Mouse (Mus musculus) hindbrain, embryonic 16.5 days (tissue): ENCODE data around the gene Thsd7b. TPM values are rescaled to one million over a fixed set of nuclear protein-coding genes. Genes with fewer than 3 reads are reported as not detected.
A peak's percentile ranks its signal among the peaks of the same experiment; 100 is the strongest.

ENCODE experiments used
- ATAC-seq: fragments of 200-750 bp; cut with Nextera tagmentation; 2 replicates; pipeline ENCODE4 v1.8.0; 2017; ENCODE audit warnings: moderate TSS enrichment, moderate library complexity
- H3K27ac ChIP-seq: fragments of 300-500 bp; sonication (generic); 2 replicates; pipeline ENCODE4 v1.5.1; 2014; ENCODE audit warnings: low read depth, mild to moderate bottlenecking, control low read depth, low read length, moderate library complexity
- H3K27me3 ChIP-seq: fragments of 300-500 bp; sonication (generic); replicated peaks from 2 replicates; pipeline ENCODE4 v1.6.1; 2014; ENCODE audit warnings: low read length; ENCODE audit not compliant: control insufficient read depth, insufficient read depth
- H3K36me3 ChIP-seq: fragments of 300-500 bp; sonication (generic); 2 replicates; pipeline ENCODE4 v1.6.1; 2014; ENCODE audit warnings: mild to moderate bottlenecking, low read length, moderate library complexity, mixed read lengths; ENCODE audit not compliant: control insufficient read depth, insufficient read depth
- H3K4me1 ChIP-seq: fragments of 300-500 bp; sonication (generic); 2 replicates; pipeline ENCODE4 v1.6.1; 2014; ENCODE audit warnings: low read depth, low read length; ENCODE audit not compliant: control insufficient read depth, insufficient read depth
- H3K4me2 ChIP-seq: fragments of 300-500 bp; sonication (generic); 2 replicates; pipeline ENCODE4 v1.6.1; 2014; ENCODE audit warnings: mild to moderate bottlenecking, low read length, control low read depth, moderate library complexity
- H3K4me3 ChIP-seq: fragments of 300-500 bp; sonication (generic); 2 replicates; pipeline ENCODE4 v1.5.1; 2014; ENCODE audit warnings: mild to moderate bottlenecking, low read length, control low read depth, moderate library complexity
- H3K9ac ChIP-seq: fragments of 300-500 bp; sonication (generic); 2 replicates; pipeline ENCODE4 v1.6.1; 2014; ENCODE audit warnings: low read depth, mild to moderate bottlenecking, control low read depth, low read length, moderate library complexity
- H3K9me3 ChIP-seq: fragments of 300-500 bp; sonication (generic); 2 replicates; pipeline ENCODE4 v1.6.1; 2014; ENCODE audit warnings: mild to moderate bottlenecking, low read length, moderate library complexity; ENCODE audit not compliant: control insufficient read depth
- WGBS: fragments of 180-500 bp; shearing (Covaris S2); extraction: QIAGEN DNeasy Blood & Tissue Kit; methylation state at CpG from one replicate; pipeline ENCODE4 v1.1.7; 2014; 5-methylcytosine and 5-hydroxymethylcytosine counted together
- polyA plus RNA-seq: library from polyadenylated mRNA; unstranded; fragments of >200 nt; fragmentation: Nextera tagmentation; extraction: Ambion mirVana; gene quantifications from 2 replicates; pipeline ENCODE4 v1.2.1, GENCODE M21; 2015

Thsd7b gene
- polyA plus RNA-seq, 1 experiment from 2014 or later: 14.7 TPM

- Histone ChIP-seq H3K9ac (no peak overlapping the region), H3K4me1 (no peaks in the 10 kb centered on the region), H3K4me3 (no peak overlapping the region), H3K27ac (no peak overlapping the region), H3K27me3 (no peaks in the 10 kb centered on the region), H3K9me3 (no peaks in the 10 kb centered on the region), H3K4me2 (no peak overlapping the region), H3K36me3 (no peaks in the 10 kb centered on the region)
- no peak for ATAC-seq
- 70% methylated on average over 2 of the region's 2 CpGs for WGBS
Measured at GRCm38 (mm10) chr1:129837324-129837723, 564.2 kb downstream of the Thsd7b start.

- H3K9ac ChIP-seq: no peak overlapping the region
- no peaks in the 10 kb centered on the region for H3K27me3 ChIP-seq
- no peaks in the 10 kb centered on the region for H3K9me3 ChIP-seq
- H3K4me2 ChIP-seq: no peak overlapping the region
- H3K36me3 ChIP-seq: no peaks in the 10 kb centered on the region
- H3K4me1 ChIP-seq: no peaks in the 10 kb centered on the region
- no peak for ATAC-seq
- H3K27ac ChIP-seq: no peak overlapping the region
- WGBS: 56% methylated on average over 3 of the region's 3 CpGs
- H3K4me3 ChIP-seq: no peak overlapping the region
Measured at GRCm38 (mm10) chr1:129837776-129838175, 564.7 kb downstream of the Thsd7b start.

GRCm38 (mm10) chr1:129838486-129838885, 565.4 kb downstream of the Thsd7b start:
- no peak overlapping the region for H3K9ac ChIP-seq
- H3K27me3 ChIP-seq: no peaks in the 10 kb centered on the region
- ATAC-seq: no peak
- no peak overlapping the region for H3K27ac ChIP-seq
- H3K4me3 ChIP-seq: no peak overlapping the region
- H3K4me1 ChIP-seq: no peaks in the 10 kb centered on the region
- no peaks in the 10 kb centered on the region for H3K36me3 ChIP-seq
- H3K9me3 ChIP-seq: no peaks in the 10 kb centered on the region
- H3K4me2 ChIP-seq: no peak overlapping the region

- no peak for ATAC-seq
- Histone ChIP-seq H3K27me3 (no peaks in the 10 kb centered on the region), H3K4me1 (no peaks in the 10 kb centered on the region), H3K27ac (no peak overlapping the region), H3K4me3 (no peak overlapping the region), H3K9me3 (no peaks in the 10 kb centered on the region), H3K9ac (no peak overlapping the region), H3K36me3 (no peaks in the 10 kb centered on the region), H3K4me2 (no peak overlapping the region)
- 54% methylated on average over 2 of the region's 2 CpGs for WGBS
Measured at GRCm38 (mm10) chr1:129843416-129843815, 570.3 kb downstream of the Thsd7b start.

GRCm38 (mm10) chr1:129850007-129850564, 577.0 kb downstream of the Thsd7b start:
- Histone ChIP-seq H3K4me2 (no peak overlapping the region), H3K36me3 (no peaks in the 10 kb centered on the region), H3K4me3 (no peak overlapping the region), H3K27me3 (no peaks in the 10 kb centered on the region), H3K9ac (no peak overlapping the region), H3K9me3 (no peaks in the 10 kb centered on the region), H3K27ac (no peak overlapping the region), H3K4me1 (no peaks in the 10 kb centered on the region)
- ATAC-seq: 0 out of 2 replicates have a peak, but pooled peaks have one; percentile 56
- 54% methylated on average over 5 of the region's 5 CpGs for WGBS

GRCm38 (mm10) chr1:129867714-129868113, 594.6 kb downstream of the Thsd7b start:
- H3K27ac ChIP-seq: no peak overlapping the region
- no peaks in the 10 kb centered on the region for H3K36me3 ChIP-seq
- no peak for ATAC-seq
- 78% methylated on average over 6 of the region's 6 CpGs for WGBS
- H3K9ac ChIP-seq: no peak overlapping the region
- H3K27me3 ChIP-seq: no peaks in the 10 kb centered on the region
- no peak overlapping the region for H3K4me3 ChIP-seq
- no peaks in the 10 kb centered on the region for H3K9me3 ChIP-seq
- H3K4me2 ChIP-seq: no peak overlapping the region
- H3K4me1 ChIP-seq: no peaks in the 10 kb centered on the region

- H3K27me3 ChIP-seq: no peaks in the 10 kb centered on the region
- H3K27ac ChIP-seq: no peak overlapping the region
- no peaks in the 10 kb centered on the region for H3K4me1 ChIP-seq
- H3K36me3 ChIP-seq: no peaks in the 10 kb centered on the region
- H3K9me3 ChIP-seq: no peaks in the 10 kb centered on the region
- H3K9ac ChIP-seq: no peak overlapping the region
- H3K4me2 ChIP-seq: no peak overlapping the region
- no peak overlapping the region for H3K4me3 ChIP-seq
- ATAC-seq: no peak
- WGBS: 63% methylated on average over 4 of the region's 4 CpGs
Measured at GRCm38 (mm10) chr1:129874355-129874754, 601.3 kb downstream of the Thsd7b start.

- no peaks in the 10 kb centered on the region for H3K9me3 ChIP-seq
- no peaks in the 10 kb centered on the region for H3K36me3 ChIP-seq
- WGBS: 50% methylated on average over 1 of the region's 1 CpGs
- no peak overlapping the region for H3K27ac ChIP-seq
- H3K27me3 ChIP-seq: no peaks in the 10 kb centered on the region
- H3K4me3 ChIP-seq: no peak overlapping the region
- H3K4me1 ChIP-seq: no peaks in the 10 kb centered on the region
- no peak overlapping the region for H3K9ac ChIP-seq
- H3K4me2 ChIP-seq: no peak overlapping the region
- no peak for ATAC-seq
Measured at GRCm38 (mm10) chr1:129887861-129888260, 614.8 kb downstream of the Thsd7b start.

GRCm38 (mm10) chr1:129898121-129898520, 625.0 kb downstream of the Thsd7b start:
- no peak for ATAC-seq
- Histone ChIP-seq H3K4me1 (no peaks in the 10 kb centered on the region), H3K4me2 (no peak overlapping the region), H3K27ac (no peak overlapping the region), H3K36me3 (no peaks in the 10 kb centered on the region), H3K9ac (no peak overlapping the region), H3K9me3 (no peaks in the 10 kb centered on the region), H3K27me3 (no peaks in the 10 kb centered on the region), H3K4me3 (no peak overlapping the region)
- WGBS: 71% methylated on average over 5 of the region's 5 CpGs

GRCm38 (mm10) chr1:129915484-129915883, 642.4 kb downstream of the Thsd7b start:
- no peak overlapping the region for H3K4me2 ChIP-seq
- H3K36me3 ChIP-seq: no peaks in the 10 kb centered on the region
- H3K4me3 ChIP-seq: no peak overlapping the region
- H3K27me3 ChIP-seq: no peaks in the 10 kb centered on the region
- H3K27ac ChIP-seq: no peak overlapping the region
- H3K9me3 ChIP-seq: no peaks in the 10 kb centered on the region
- no peaks in the 10 kb centered on the region for H3K4me1 ChIP-seq
- ATAC-seq: no peak
- WGBS: 45% methylated on average over 4 of the region's 4 CpGs
- H3K9ac ChIP-seq: no peak overlapping the region
